In the genomic region with DNA sequence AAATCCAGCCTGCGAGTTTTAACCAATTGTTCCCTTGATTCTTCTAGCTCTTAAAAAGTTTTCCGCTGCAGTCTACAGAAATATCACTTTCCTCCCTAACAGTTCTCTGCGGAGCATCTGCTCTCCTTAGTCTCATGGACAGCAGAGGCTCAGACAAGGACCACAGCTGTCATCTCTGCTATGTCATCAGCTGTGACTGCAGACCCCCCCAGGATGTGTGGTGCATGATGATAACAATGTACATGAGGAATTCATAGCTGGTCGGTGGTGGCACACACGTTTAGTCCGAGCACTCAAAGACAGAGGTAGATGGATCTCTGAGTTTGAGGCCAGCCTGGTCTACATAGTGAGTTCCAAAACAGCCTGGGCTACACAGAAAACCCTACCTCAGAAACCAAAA, we compare ENCODE assay signal across 22 mouse cellular contexts. TPM values are rescaled to one million over a fixed set of nuclear protein-coding genes. Genes with fewer than 3 reads are reported as not detected.
A peak's percentile ranks its signal among the peaks of the same experiment; 100 is the strongest.
DNase-seq lines count a peak whose midpoint lies in the region; ATAC-seq and TF ChIP-seq lines count a peak whose summit lies in the region.
"Not testable (repeated sequence)": the region's sequence is repeated elsewhere in the genome, so short reads cannot be mapped to it uniquely, and the experiment has no call there.
"Had no signal": no experiment of that assay in that cellular context is flagged by ENCODE, and none has a peak within 500 bp of the region (broad histone marks: within the 10 kb centered on the region; RNA-seq: fewer than 3 reads in every experiment).

No protein-coding gene starts in this region.

- not testable (repeated sequence) for H3K27ac ChIP-seq in limb, embryonic 14.5 days (replicated peaks; ENCODE audit: low read depth, low read length); liver, embryonic 13.5 days; liver, embryonic 15.5 days (replicated peaks); liver, postnatal 0 days (ENCODE audit: low read depth)
- H3K27ac ChIP-seq in liver, embryonic 11.5 days (ENCODE audit: low read depth, low read length) = 0 out of 2 replicates have a peak overlapping the region, but pooled peaks have one; percentile 25

- peak; percentile 79 for ATAC-seq in common myeloid progenitor, adult 5-6 weeks (replicated peaks; ENCODE audit: low read depth, poor library complexity, severe bottlenecking)
- ATAC-seq in limb, embryonic 14.5 days (ENCODE audit: low FRiP score, low read depth) = peak; percentile 44; the same call in 1 of the 2 replicates
- peak; percentile 91 for ATAC-seq in liver, embryonic 11.5 days (replicated peaks; ENCODE audit: low FRiP score)
- peak; percentile 88 for ATAC-seq in liver, embryonic 13.5 days (ENCODE audit: low read depth)
- peak; percentile 84 for ATAC-seq in liver, embryonic 15.5 days (ENCODE audit: insufficient read depth)
- ATAC-seq in liver, postnatal 0 days = peak; percentile 87
- ATAC-seq in megakaryocyte progenitor cell, adult 5-6 weeks (replicated peaks; ENCODE audit: poor library complexity) = peak; percentile 60

- peak; percentile 37; the same call in 1 of the 2 replicates for TF ChIP-seq EP300 in liver, postnatal 0 days (IDR thresholded peaks at IDR 0.05; ENCODE audit: low read depth)

- not testable (repeated sequence) for H3K27me3 ChIP-seq in limb, embryonic 14.5 days (ENCODE audit: control insufficient read depth, insufficient read depth, low read length); liver, embryonic 11.5 days (replicated peaks; ENCODE audit: control insufficient read depth, insufficient read depth, low read length); liver, embryonic 13.5 days; liver, embryonic 15.5 days; liver, postnatal 0 days (ENCODE audit: insufficient read depth, low read length)

- H3K9me3 ChIP-seq in limb, embryonic 14.5 days (ENCODE audit: control insufficient read depth, low read length); liver, embryonic 11.5 days (ENCODE audit: control insufficient read depth, low read length); liver, embryonic 13.5 days (replicated peaks); liver, embryonic 15.5 days (replicated peaks); liver, postnatal 0 days (ENCODE audit: low read length): not testable (repeated sequence)

- H3K4me3 ChIP-seq in limb, embryonic 14.5 days (replicated peaks; ENCODE audit: low read length); liver, embryonic 11.5 days (ENCODE audit: low read depth, low read length); liver, embryonic 13.5 days (replicated peaks); liver, embryonic 15.5 days (replicated peaks); liver, postnatal 0 days (ENCODE audit: low read depth, low read length): not testable (repeated sequence)

- not testable (repeated sequence) for H3K4me1 ChIP-seq in limb, embryonic 14.5 days (ENCODE audit: control insufficient read depth, insufficient read depth, low read length); liver, embryonic 11.5 days (replicated peaks; ENCODE audit: control insufficient read depth, insufficient read depth, low read length); liver, embryonic 13.5 days (replicated peaks); liver, embryonic 15.5 days (replicated peaks); liver, postnatal 0 days (ENCODE audit: insufficient read depth)

- 87% methylated on average over 5 of the region's 6 CpGs for WGBS in limb, embryonic 14.5 days
- WGBS in liver, embryonic 11.5 days = 42% methylated on average over 5 of the region's 6 CpGs
- WGBS in liver, embryonic 13.5 days (ENCODE audit: insufficient replicate concordance) = 17% methylated on average over 6 of the region's 6 CpGs
- 7% methylated on average over 5 of the region's 6 CpGs for WGBS in liver, embryonic 15.5 days (ENCODE audit: insufficient replicate concordance)
- WGBS in liver, postnatal 0 days (ENCODE audit: insufficient replicate concordance) = 44% methylated on average over 5 of the region's 6 CpGs

- TF ChIP-seq POLR2A in limb, embryonic 14.5 days (IDR thresholded peaks at IDR 0.05; ENCODE audit: borderline replicate concordance, extremely low read depth, insufficient read depth, insufficient read length) = not testable (repeated sequence)

- H3K4me2 ChIP-seq in limb, embryonic 14.5 days (replicated peaks; ENCODE audit: low read depth, low read length, severe bottlenecking); liver, embryonic 11.5 days; liver, embryonic 13.5 days; liver, embryonic 15.5 days; liver, postnatal 0 days (ENCODE audit: low read depth, low read length): not testable (repeated sequence)

- peak; percentile 2 for DNase-seq in limb, embryonic 14.5 days (ENCODE audit: low spot score)
- DNase-seq in liver, embryonic 11.5 days (ENCODE audit: low spot score) = peak; percentile 35
- DNase-seq in liver, embryonic 13.5 days = peak; percentile 53
- DNase-seq in liver, postnatal 0 days = not testable (repeated sequence)

- not testable (repeated sequence) for H3K9ac ChIP-seq in limb, embryonic 14.5 days (ENCODE audit: low read depth, low read length, severe bottlenecking); liver, embryonic 11.5 days (ENCODE audit: low read depth, low read length); liver, embryonic 15.5 days; liver, postnatal 0 days (replicated peaks)
- H3K9ac ChIP-seq in liver, embryonic 13.5 days = 0 out of 2 replicates have a peak overlapping the region, but pooled peaks have one; percentile 26

- not testable (repeated sequence) for H3K36me3 ChIP-seq in limb, embryonic 14.5 days (ENCODE audit: control insufficient read depth, insufficient read depth, low read length); liver, embryonic 11.5 days (ENCODE audit: control insufficient read depth, insufficient read depth, low read length); liver, embryonic 13.5 days; liver, embryonic 15.5 days (replicated peaks); liver, postnatal 0 days (replicated peaks; ENCODE audit: insufficient read depth, low read length)

- not testable (repeated sequence) for TF ChIP-seq CTCF in liver, postnatal 0 days (IDR thresholded peaks at IDR 0.05; ENCODE audit: low read depth)

RNA-seq across cellular contexts. Expression of a gene that starts 6.9 kb away (rescaled TPM):
- total RNA-seq in common myeloid progenitor, adult 5-6 weeks (2017) = not detected in 2 replicates
- polyA plus RNA-seq in limb, embryonic 14.5 days (2012; rRNA removed) = 0.04 TPM in 1 of 2 replicates, not detected in the other
- polyA plus RNA-seq in limb, embryonic 14.5 days (2014; fragmentation: Nextera tagmentation; extraction: Ambion mirVana) = not detected in 2 replicates
- polyA plus RNA-seq in liver, embryonic 11.5 days (2014; fragmentation: Nextera tagmentation; extraction: Ambion mirVana) = 0.16 TPM in 1 of 2 replicates, not detected in the other
- not detected in 2 replicates for polyA plus RNA-seq in liver, embryonic 13.5 days (2015; fragmentation: Nextera tagmentation; extraction: Ambion mirVana)
- not detected in 2 replicates for polyA plus RNA-seq in liver, embryonic 15.5 days (2015; fragmentation: Nextera tagmentation; extraction: Ambion mirVana)
- not detected in 2 replicates for polyA plus RNA-seq in liver, postnatal 0 days (2015; fragmentation: Nextera tagmentation; extraction: Ambion mirVana)
- total RNA-seq in megakaryocyte progenitor cell, adult 5-6 weeks (2015) = not detected in 2 replicates
- total RNA-seq in megakaryocyte progenitor cell, adult 5-6 weeks (2017) = not detected in 2 replicates
- total RNA-seq: adrenal gland, adult 18-20 months; adrenal gland, adult 8-10 months; adrenal gland, postnatal 14 days; adrenal gland, postnatal 36 days; ES-E14; forebrain, postnatal 0 days had no signal
- polyA plus RNA-seq: C2C12; cerebellum, adult 2 months; embryonic facial prominence, embryonic 11.5 days; forebrain, embryonic 11.5 days; forebrain, embryonic 13.5 days; forebrain, embryonic 15.5 days; forebrain, postnatal 0 days; Patski had no signal

RNA-seq across cellular contexts. Expression of a gene that starts 11.5 kb away (rescaled TPM):
- not detected in 2 replicates for total RNA-seq in common myeloid progenitor, adult 5-6 weeks (2017)
- not detected in 2 replicates for polyA plus RNA-seq in limb, embryonic 14.5 days (2012; rRNA removed)
- not detected in 2 replicates for polyA plus RNA-seq in limb, embryonic 14.5 days (2014; fragmentation: Nextera tagmentation; extraction: Ambion mirVana)
- not detected in 2 replicates for polyA plus RNA-seq in liver, embryonic 11.5 days (2014; fragmentation: Nextera tagmentation; extraction: Ambion mirVana)
- not detected in 2 replicates for polyA plus RNA-seq in liver, embryonic 13.5 days (2015; fragmentation: Nextera tagmentation; extraction: Ambion mirVana)
- not detected in 2 replicates for polyA plus RNA-seq in liver, embryonic 15.5 days (2015; fragmentation: Nextera tagmentation; extraction: Ambion mirVana)
- polyA plus RNA-seq in liver, postnatal 0 days (2015; fragmentation: Nextera tagmentation; extraction: Ambion mirVana) = not detected in 2 replicates
- total RNA-seq in megakaryocyte progenitor cell, adult 5-6 weeks (2015) = not detected in 2 replicates
- total RNA-seq in megakaryocyte progenitor cell, adult 5-6 weeks (2017) = not detected in 2 replicates
- total RNA-seq: adrenal gland, adult 18-20 months; adrenal gland, adult 8-10 months; adrenal gland, postnatal 14 days; adrenal gland, postnatal 36 days; ES-E14; forebrain, postnatal 0 days had no signal
- polyA plus RNA-seq: activated CD4-positive, CD25-positive, alpha-beta regulatory T cell, adult 4 months; C2C12; cerebellum, adult 2 months; embryonic facial prominence, embryonic 11.5 days; embryonic facial prominence, embryonic 13.5 days; forebrain, embryonic 11.5 days; forebrain, embryonic 13.5 days; forebrain, embryonic 15.5 days; forebrain, postnatal 0 days; Patski had no signal

RNA-seq across cellular contexts. Expression of a gene that starts 36.3 kb away (rescaled TPM):
- 164 and 207 TPM in 2 replicates for total RNA-seq in common myeloid progenitor, adult 5-6 weeks (2017)
- 21.0 and 30.6 TPM in 2 replicates for polyA plus RNA-seq in limb, embryonic 14.5 days (2012; rRNA removed)
- 76.1 and 78.3 TPM in 2 replicates for polyA plus RNA-seq in limb, embryonic 14.5 days (2014; fragmentation: Nextera tagmentation; extraction: Ambion mirVana)
- polyA plus RNA-seq in liver, embryonic 11.5 days (2014; fragmentation: Nextera tagmentation; extraction: Ambion mirVana) = 108 and 109 TPM in 2 replicates
- 65.5 and 70.4 TPM in 2 replicates for polyA plus RNA-seq in liver, embryonic 13.5 days (2015; fragmentation: Nextera tagmentation; extraction: Ambion mirVana)
- 34.9 and 35.9 TPM in 2 replicates for polyA plus RNA-seq in liver, embryonic 15.5 days (2015; fragmentation: Nextera tagmentation; extraction: Ambion mirVana)
- polyA plus RNA-seq in liver, postnatal 0 days (2015; fragmentation: Nextera tagmentation; extraction: Ambion mirVana) = 35.7 and 38.9 TPM in 2 replicates
- total RNA-seq in megakaryocyte progenitor cell, adult 5-6 weeks (2015) = 120 and 127 TPM in 2 replicates
- 135 and 165 TPM in 2 replicates for total RNA-seq in megakaryocyte progenitor cell, adult 5-6 weeks (2017)
